In the genomic region with DNA sequence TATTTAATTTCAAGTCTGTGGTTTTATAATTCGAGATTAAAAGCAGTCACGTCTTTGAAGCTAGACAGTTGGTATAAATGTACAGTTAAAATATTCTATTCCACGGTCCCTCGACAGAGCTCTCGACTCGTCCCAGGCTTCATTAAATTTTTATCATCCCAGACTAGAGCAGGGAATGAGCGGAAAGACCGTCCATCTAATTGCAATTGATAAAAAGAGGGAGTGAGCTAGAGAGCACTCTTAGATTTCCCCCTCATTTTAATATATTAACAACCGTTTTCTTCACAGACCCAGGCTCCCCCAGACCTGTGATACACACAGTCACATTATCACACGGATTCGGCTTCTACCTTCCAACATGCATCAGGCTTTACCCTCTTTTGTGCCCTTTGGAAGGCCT, we compare ENCODE assay signal across 37 mouse cellular contexts. TPM values are rescaled to one million over a fixed set of nuclear protein-coding genes. Genes with fewer than 3 reads are reported as not detected.
A peak's percentile ranks its signal among the peaks of the same experiment; 100 is the strongest.
DNase-seq lines count a peak whose midpoint lies in the region; ATAC-seq and TF ChIP-seq lines count a peak whose summit lies in the region.
"Had no signal": no experiment of that assay in that cellular context is flagged by ENCODE, and none has a peak within 500 bp of the region (broad histone marks: within the 10 kb centered on the region; RNA-seq: fewer than 3 reads in every experiment).

No protein-coding gene starts in this region.

- no peak for DNase-seq in hindbrain, postnatal 0 days (ENCODE audit: low spot score)
- peak; percentile 54 for DNase-seq in brain, embryonic 14.5 days (ENCODE audit: low read depth)
- no peak for DNase-seq in layer of hippocampus, adult 2 months (ENCODE audit: low spot score in 2 of 2)
- no peak for DNase-seq in layer of hippocampus, adult 11-12 months (ENCODE audit: low spot score)
- no peak for DNase-seq in ovary, postnatal 36 days (ENCODE audit: low spot score)
- DNase-seq: adrenal gland, postnatal 10 days; cerebellum, adult 11 months; cerebellum, adult 9-11 months; gastrocnemius, postnatal 10 days; heart, postnatal 10 days; kidney, adult 8-10 months; liver; lung, embryonic 14.5 days; lung, postnatal 14 days; spleen, adult 18-20 months; thymus, postnatal 14 days had no signal

- TF ChIP-seq CTCF in hindbrain, postnatal 0 days (IDR thresholded peaks at IDR 0.05; ENCODE audit: low read depth), result no peak
- no peak for TF ChIP-seq CTCF in brain, embryonic 14.5 days (IDR thresholded peaks at IDR 0.05; ENCODE audit: borderline replicate concordance, extremely low read depth, insufficient read depth, insufficient read length)
- TF ChIP-seq CTCF in layer of hippocampus, adult 2 months (conservative IDR thresholded peaks at IDR 0.05), result no peak

- no peak overlapping the region for H3K9ac ChIP-seq in hindbrain, embryonic 12.5 days
- no peak overlapping the region for H3K9ac ChIP-seq in hindbrain, postnatal 0 days (replicated peaks; ENCODE audit: low read length)
- no peak overlapping the region for H3K9ac ChIP-seq in hindbrain, embryonic 15.5 days
- no peak overlapping the region for H3K9ac ChIP-seq in midbrain, embryonic 15.5 days
- H3K9ac ChIP-seq: embryonic facial prominence, embryonic 15.5 days; forebrain, embryonic 13.5 days; heart, embryonic 13.5 days; liver, embryonic 14.5 days; lung, embryonic 14.5 days had no signal

- peaks cover 83% of the 10 kb centered on the region for H3K27me3 ChIP-seq in hindbrain, embryonic 12.5 days
- peaks cover 70% of the 10 kb centered on the region for H3K27me3 ChIP-seq in hindbrain, postnatal 0 days (ENCODE audit: insufficient read depth, low read length)
- peaks cover 75% of the 10 kb centered on the region for H3K27me3 ChIP-seq in hindbrain, embryonic 15.5 days
- H3K27me3 ChIP-seq in midbrain, embryonic 15.5 days (replicated peaks), result peaks cover 53% of the 10 kb centered on the region

- 3% methylated on average over 11 of the region's 11 CpGs for WGBS in hindbrain, embryonic 12.5 days
- 4% methylated on average over 11 of the region's 11 CpGs for WGBS in hindbrain, postnatal 0 days
- 2% methylated on average over 11 of the region's 11 CpGs for WGBS in hindbrain, embryonic 15.5 days
- 1% methylated on average over 11 of the region's 11 CpGs for WGBS in midbrain, embryonic 15.5 days

- H3K27ac ChIP-seq in hindbrain, embryonic 12.5 days, result peak overlapping the region; percentile 70
- H3K27ac ChIP-seq in hindbrain, postnatal 0 days, result no peak overlapping the region
- H3K27ac ChIP-seq in hindbrain, embryonic 15.5 days (replicated peaks), result no peak overlapping the region
- H3K27ac ChIP-seq in midbrain, embryonic 15.5 days, result peak overlapping the region; percentile 77
- no peak overlapping the region for H3K27ac ChIP-seq in layer of hippocampus, adult 2 months
- H3K27ac ChIP-seq: embryonic facial prominence, embryonic 10.5 days; embryonic facial prominence, embryonic 15.5 days; forebrain, embryonic 13.5 days; heart, embryonic 13.5 days; kidney, postnatal 0 days; liver, embryonic 14.5 days had no signal

- TF ChIP-seq POLR2A in brain, embryonic 14.5 days (IDR thresholded peaks at IDR 0.05; ENCODE audit: borderline replicate concordance, extremely low read depth, insufficient read depth, insufficient read length, poor library complexity, severe bottlenecking), result no peak

- H3K9me3 ChIP-seq in hindbrain, embryonic 12.5 days (replicated peaks), result no peaks in the 10 kb centered on the region
- H3K9me3 ChIP-seq in hindbrain, postnatal 0 days (ENCODE audit: low read length), result no peaks in the 10 kb centered on the region
- no peaks in the 10 kb centered on the region for H3K9me3 ChIP-seq in hindbrain, embryonic 15.5 days
- H3K9me3 ChIP-seq in midbrain, embryonic 15.5 days, result no peaks in the 10 kb centered on the region
- H3K9me3 ChIP-seq: embryonic facial prominence, embryonic 10.5 days; embryonic facial prominence, embryonic 15.5 days; forebrain, embryonic 13.5 days; heart, embryonic 13.5 days had no signal

- no peak overlapping the region for H3K4me3 ChIP-seq in hindbrain, embryonic 12.5 days
- H3K4me3 ChIP-seq in hindbrain, postnatal 0 days (ENCODE audit: low read length), result no peak overlapping the region
- H3K4me3 ChIP-seq in hindbrain, embryonic 15.5 days, result no peak overlapping the region
- H3K4me3 ChIP-seq in midbrain, embryonic 15.5 days, result no peak overlapping the region
- H3K4me3 ChIP-seq in layer of hippocampus, adult 2 months, result no peak overlapping the region
- H3K4me3 ChIP-seq: embryonic facial prominence, embryonic 10.5 days; embryonic facial prominence, embryonic 15.5 days; forebrain, embryonic 13.5 days; heart, embryonic 13.5 days had no signal

- ATAC-seq in hindbrain, embryonic 12.5 days (ENCODE audit: low FRiP score), result peak; percentile 29; the same call in 1 of the 2 replicates
- ATAC-seq in hindbrain, postnatal 0 days, result no peak
- ATAC-seq in hindbrain, embryonic 15.5 days (ENCODE audit: low FRiP score, low read depth), result peak; percentile 50; the same call in 1 of the 2 replicates
- peak; percentile 58 for ATAC-seq in midbrain, embryonic 15.5 days (replicated peaks)
- ATAC-seq: intestine, embryonic 16.5 days; Patski had no signal

- no peaks in the 10 kb centered on the region for H3K36me3 ChIP-seq in hindbrain, embryonic 12.5 days
- H3K36me3 ChIP-seq in hindbrain, postnatal 0 days (ENCODE audit: insufficient read depth, low read length), result no peaks in the 10 kb centered on the region
- no peaks in the 10 kb centered on the region for H3K36me3 ChIP-seq in hindbrain, embryonic 15.5 days
- H3K36me3 ChIP-seq in midbrain, embryonic 15.5 days (replicated peaks), result no peaks in the 10 kb centered on the region
- H3K36me3 ChIP-seq: embryonic facial prominence, embryonic 10.5 days; embryonic facial prominence, embryonic 15.5 days; heart, embryonic 13.5 days had no signal

- H3K4me1 ChIP-seq in hindbrain, embryonic 12.5 days, result peaks cover 17% of the 10 kb centered on the region
- H3K4me1 ChIP-seq in hindbrain, postnatal 0 days (ENCODE audit: insufficient read depth, low read length), result no peaks in the 10 kb centered on the region
- peaks cover 13% of the 10 kb centered on the region for H3K4me1 ChIP-seq in hindbrain, embryonic 15.5 days (replicated peaks)
- H3K4me1 ChIP-seq in midbrain, embryonic 15.5 days, result peaks cover 15% of the 10 kb centered on the region
- H3K4me1 ChIP-seq: embryonic facial prominence, embryonic 15.5 days; heart, embryonic 13.5 days had no signal

- H3K4me2 ChIP-seq in hindbrain, embryonic 12.5 days (replicated peaks), result peak overlapping the region; percentile 48; the same call in 1 of the 2 replicates
- H3K4me2 ChIP-seq in hindbrain, postnatal 0 days (ENCODE audit: low read depth, low read length), result no peak overlapping the region
- H3K4me2 ChIP-seq in hindbrain, embryonic 15.5 days, result peak overlapping the region; percentile 43
- peak overlapping the region; percentile 47 for H3K4me2 ChIP-seq in midbrain, embryonic 15.5 days
- H3K4me2 ChIP-seq: embryonic facial prominence, embryonic 15.5 days; heart, embryonic 13.5 days; lung, embryonic 14.5 days had no signal

RNA-seq across cellular contexts. Expression of a gene that starts 8.3 kb away (rescaled TPM):
- polyA plus RNA-seq in hindbrain, embryonic 12.5 days (2016; fragmentation: Nextera tagmentation; extraction: Ambion mirVana), result 2.6 and 5.0 TPM in 2 replicates
- 3.9 and 7.8 TPM in 2 replicates for total RNA-seq in hindbrain, postnatal 0 days (2014; rRNA removed)
- polyA plus RNA-seq in hindbrain, postnatal 0 days (2015; fragmentation: Nextera tagmentation; extraction: Ambion mirVana), result 2.7 and 3.3 TPM in 2 replicates
- polyA plus RNA-seq in brain, embryonic 14.5 days (2012; rRNA removed), result 8.9 and 16.4 TPM in 2 replicates
- polyA plus RNA-seq in hindbrain, embryonic 15.5 days (2015; fragmentation: Nextera tagmentation; extraction: Ambion mirVana), result 4.8 and 6.8 TPM in 2 replicates
- polyA plus RNA-seq in midbrain, embryonic 15.5 days (2015; fragmentation: Nextera tagmentation; extraction: Ambion mirVana), result 15.8 and 19.3 TPM in 2 replicates
- total RNA-seq in layer of hippocampus, adult 2 months (2021), result not detected
- total RNA-seq: adrenal gland, postnatal 10 days; common myeloid progenitor, adult 5-6 weeks; gastrocnemius, postnatal 10 days; heart, adult 8-10 months; heart, postnatal 10 days; layer of hippocampus, postnatal 10 days; left cerebral cortex, adult 18-20 months; left cerebral cortex, postnatal 14 days; MEL had no signal
- polyA plus RNA-seq: embryonic facial prominence, embryonic 15.5 days; forebrain, embryonic 13.5 days; gonadal fat pad, adult 2 months; heart, embryonic 13.5 days; intestine, embryonic 16.5 days; kidney, postnatal 0 days; large intestine, adult 2 months; limb, embryonic 11.5 days; liver, embryonic 14.5 days; lung, embryonic 14.5 days; Patski; stomach, embryonic 16.5 days had no signal

Comparison
In these comparisons a context has a peak if more than half of its experiments do, and no peak if none do; other contexts are left out.
1. H3K27ac ChIP-seq: peak in hindbrain, embryonic 12.5 days (single experiment) and midbrain, embryonic 15.5 days (single experiment); none in hindbrain, postnatal 0 days (single experiment), hindbrain, embryonic 15.5 days (single experiment) and layer of hippocampus, adult 2 months (single experiment).